Mouse (Mus musculus): ENCODE data around the gene Mllt10. TPM values are rescaled to one million over a fixed set of nuclear protein-coding genes. Genes with fewer than 3 reads are reported as not detected.

Gene Mllt10
- total and polyA plus RNA-seq, 3 experiments: 33.3 to 64.1 TPM; not detected in 1

GRCm38 (mm10) chr2:18058146-18058708 is 3.2 kb downstream of the Mllt10 start:
- peak overlapping the region; percentile 99 for H3K9ac ChIP-seq (ENCODE audit: control insufficient read depth, low read depth, low read length, poor library complexity, severe bottlenecking)
- peak overlapping the region; percentile 100 for H3K27ac ChIP-seq (ENCODE audit: control insufficient read depth, low read depth, low read length)
- peaks cover 16% of the 10 kb centered on the region; the same call in 1 of the 2 replicates for H3K79me2 ChIP-seq (ENCODE audit: control insufficient read depth, insufficient read depth, low read length, poor library complexity)
- no peaks in the 10 kb centered on the region for H3K27me3 ChIP-seq (ENCODE audit: control insufficient read depth in 1 of 2, insufficient read depth in 2 of 2, low read length in 2 of 2)
- DNase-seq (ENCODE audit: low read depth, low spot score): no peak
- TF ChIP-seq RCOR1 (IDR thresholded peaks at IDR 0.05; ENCODE audit: low read depth, low read length): no peak
- no peak for TF ChIP-seq GABPA (IDR thresholded peaks at IDR 0.05; ENCODE audit: low read depth, low read length)
- TF ChIP-seq USF1 (IDR thresholded peaks at IDR 0.05; ENCODE audit: low read depth, low read length): no peak
- TF ChIP-seq MYB (IDR thresholded peaks at IDR 0.05; ENCODE audit: low read depth, low read length): no peak
- TF ChIP-seq ZMIZ1 (IDR thresholded peaks at IDR 0.05; ENCODE audit: low read depth, low read length): 0 out of 2 replicates have a peak, but pooled peaks have one; percentile 50
- TF ChIP-seq MYC (IDR thresholded peaks at IDR 0.05; ENCODE audit: low read depth, low read length): peak; percentile 31; the same call in 1 of the 2 replicates
- peak; percentile 44; the same call in 1 of the 2 replicates for TF ChIP-seq MXI1 (IDR thresholded peaks at IDR 0.05; ENCODE audit: low read depth, low read length)
- TF ChIP-seq MEF2A (IDR thresholded peaks at IDR 0.05; ENCODE audit: extremely low read depth, insufficient replicate concordance, low read depth, low read length, poor library complexity, severe bottlenecking): no peak
- TF ChIP-seq SIN3A (IDR thresholded peaks at IDR 0.05; ENCODE audit: low read length): peak; percentile 49
- 0 out of 2 replicates have a peak, but pooled peaks have one; percentile 16 for TF ChIP-seq MAX (IDR thresholded peaks at IDR 0.05; ENCODE audit: low read length)
- H3K9me3 ChIP-seq (replicated peaks; ENCODE audit: insufficient read depth, low read length): no peaks in the 10 kb centered on the region
- H3K4me1 ChIP-seq (ENCODE audit: control insufficient read depth in 1 of 2, insufficient read depth in 2 of 2, low read length in 2 of 2): peaks cover 9 to 13% of the 10 kb centered on the region in 2 experiments; a peak in 3 of 4 replicates
- H3K4me3 ChIP-seq (ENCODE audit: control insufficient read depth in 1 of 2, insufficient read depth in 1 of 2, low read depth in 2 of 2, low read length in 2 of 2): peak overlapping the region; percentile 74 to 85
- peaks cover 0 to 20% of the 10 kb centered on the region in 2 experiments; a peak in 2 of 4 replicates for H3K36me3 ChIP-seq (ENCODE audit: control insufficient read depth in 1 of 2, insufficient read depth in 2 of 2, low read length in 2 of 2)

GRCm38 (mm10) chr2:18059063-18059462 is 4.0 kb downstream of the Mllt10 start:
- Histone ChIP-seq H3K9me3 (replicated peaks; ENCODE audit: insufficient read depth, low read length) (no peaks in the 10 kb centered on the region), H3K27ac (ENCODE audit: control insufficient read depth, low read depth, low read length) (no peak overlapping the region), H3K79me2 (ENCODE audit: control insufficient read depth, insufficient read depth, low read length, poor library complexity) (peaks cover 20% of the 10 kb centered on the region; the same call in 1 of the 2 replicates), H3K36me3 (ENCODE audit: control insufficient read depth in 1 of 2, insufficient read depth in 2 of 2, low read length in 2 of 2) (peaks cover 0 to 20% of the 10 kb centered on the region in 2 experiments; a peak in 2 of 4 replicates), H3K4me1 (ENCODE audit: control insufficient read depth in 1 of 2, insufficient read depth in 2 of 2, low read length in 2 of 2) (peaks cover 9 to 13% of the 10 kb centered on the region in 2 experiments; a peak in 3 of 4 replicates), H3K9ac (ENCODE audit: control insufficient read depth, low read depth, low read length, poor library complexity, severe bottlenecking) (peak overlapping the region; percentile 36), H3K4me3 (ENCODE audit: control insufficient read depth in 1 of 2, insufficient read depth in 1 of 2, low read depth in 2 of 2, low read length in 2 of 2) (no peak overlapping the region), H3K27me3 (ENCODE audit: control insufficient read depth in 1 of 2, insufficient read depth in 2 of 2, low read length in 2 of 2) (no peaks in the 10 kb centered on the region)
- TF ChIP-seq GABPA (IDR thresholded peaks at IDR 0.05; ENCODE audit: low read depth, low read length) (no peak), MXI1 (IDR thresholded peaks at IDR 0.05; ENCODE audit: low read depth, low read length) (no peak), ELF1 (IDR thresholded peaks at IDR 0.05; ENCODE audit: low read depth, low read length) (no peak), ZC3H11A (IDR thresholded peaks at IDR 0.05; ENCODE audit: low read depth, low read length) (no peak), USF2 (IDR thresholded peaks at IDR 0.05; ENCODE audit: borderline replicate concordance in 1 of 2, insufficient read depth in 1 of 2, low read depth in 1 of 2, low read length in 2 of 2) (no peak), SIN3A (IDR thresholded peaks at IDR 0.05; ENCODE audit: low read length) (no peak), UBTF (IDR thresholded peaks at IDR 0.05; ENCODE audit: borderline replicate concordance, insufficient read depth, low read depth, low read length) (no peak), EP300 (IDR thresholded peaks at IDR 0.05; ENCODE audit: low read depth in 1 of 2, low read length in 2 of 2) (no peak), POLR2AphosphoS2 (IDR thresholded peaks at IDR 0.05; ENCODE audit: low read length) (no peak), NELFE (IDR thresholded peaks at IDR 0.05; ENCODE audit: low read depth, low read length) (no peak), HCFC1 (IDR thresholded peaks at IDR 0.05; ENCODE audit: low read depth, low read length) (no peak), ZKSCAN1 (IDR thresholded peaks at IDR 0.05; ENCODE audit: low read depth, low read length) (no peak)
- no peak for DNase-seq (ENCODE audit: low read depth, low spot score)

Data from MEL (cell line).